Mouse (Mus musculus) c-Kit-positive CD71-negative TER-119-negative erythroid progenitor cells, embryonic 14.5 days (primary cell): ENCODE results near the gene Hk1.

ENCODE experiments used
- DNase-seq: peaks from one replicate; pipeline ENCODE4 v3.0.0-alpha.2; 2013; ENCODE audit warnings: low read depth

Hk1 gene

GRCm38 (mm10) chr10:62220732-62221514, 158.8 kb downstream of the Hk1 start:
- no peak for DNase-seq
